Mouse (Mus musculus) CH12.LX (cell line): ENCODE results near the gene Cabp1.

ENCODE experiments used
- CTCF ChIP-seq, 2 experiments: IDR thresholded peaks in 1 of 2; conservative IDR thresholded peaks in 1 of 2; 2 replicates each; pipeline ENCODE4 v1.5.1; 2011 to 2012; ENCODE audit warnings: low read depth in 2 of 2, low read length in 2 of 2, improper control_type of control experiment in 1 of 2, inconsistent platforms in 1 of 2, mild to moderate bottlenecking in 1 of 2, moderate library complexity in 1 of 2
- ZC3H11A ChIP-seq: IDR thresholded peaks from 2 replicates; pipeline ENCODE4 v1.6.1; 2012; ENCODE audit warnings: low read depth, mild to moderate bottlenecking, inconsistent platforms, low read length, improper control_type of control experiment
- ZNF384 ChIP-seq: IDR thresholded peaks from 2 replicates; pipeline ENCODE4 v1.6.1; 2012; ENCODE audit warnings: low read depth, low read length, improper control_type of control experiment, inconsistent platforms

- no peak for TF ChIP-seq CTCF (conservative IDR thresholded peaks at IDR 0.05 in 1 of 2, IDR thresholded peaks at IDR 0.05 in 1 of 2; ENCODE audit: low read depth in 2 of 2, low read length in 2 of 2)
- TF ChIP-seq ZC3H11A: no peak
- TF ChIP-seq ZNF384: no peak
Observed at GRCm38 (mm10) chr5:115145976-115146746, 48.0 kb downstream of the Cabp1 start.
